Mouse (Mus musculus) adrenal gland (tissue): ENCODE results near the gene Usp43.

Experiments
- intact Hi-C: fragments of 180-260 bp; cut with DNase I; formaldehyde crosslinking; loops from one replicate; pipeline ENCODE4 v1.15.1; 2025

Gene Usp43

DNA sequence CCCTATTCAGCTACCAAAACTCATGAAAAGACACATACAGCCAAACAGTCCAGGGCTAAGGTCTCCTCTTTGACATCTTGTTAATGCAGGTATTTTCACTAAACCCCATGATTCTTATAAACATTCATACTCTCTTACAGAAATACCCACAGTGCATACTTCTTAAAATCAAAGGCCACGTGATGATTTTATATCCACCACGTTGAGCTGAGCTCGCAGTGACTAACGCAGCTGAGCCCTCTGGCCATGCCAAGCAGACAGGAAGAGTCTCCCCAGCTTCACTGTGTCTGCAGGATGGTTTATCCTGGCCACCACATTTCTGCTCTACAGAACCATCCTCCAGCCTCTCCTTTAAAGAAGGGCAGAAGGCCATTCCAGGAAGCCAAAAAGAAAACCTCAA is 18.2 kb downstream of the Usp43 start:
- intact Hi-C loops = no loop called here

DNA sequence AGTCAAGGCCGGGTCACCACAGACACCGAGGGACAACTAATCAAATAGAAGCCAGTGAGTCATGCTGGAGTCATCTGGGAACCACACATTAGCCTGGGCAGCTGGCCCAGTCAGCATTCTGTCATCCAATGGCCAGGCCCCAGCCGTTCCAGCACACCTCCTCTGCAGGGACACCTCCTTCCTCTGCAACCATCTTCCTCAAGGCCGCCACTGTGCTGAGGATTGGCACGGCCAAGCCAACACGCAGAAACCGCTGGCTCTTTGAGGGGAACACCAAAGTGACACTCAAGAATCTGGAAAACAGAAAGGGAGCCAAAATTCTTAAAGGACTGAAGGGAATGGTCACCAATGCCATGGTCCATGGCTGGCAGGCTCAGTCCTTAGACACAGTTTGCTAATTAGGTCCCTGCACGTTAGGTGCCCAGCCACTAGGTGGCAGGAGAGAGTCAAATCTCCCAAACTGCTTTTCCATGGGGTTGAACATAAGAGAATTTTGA is 24.8 kb downstream of the Usp43 start:
- intact Hi-C loops = loop anchor here (2.0 kb wide), 1 partner anchor 26 kb away; the partner anchor contains the start of gene Usp43

DNA sequence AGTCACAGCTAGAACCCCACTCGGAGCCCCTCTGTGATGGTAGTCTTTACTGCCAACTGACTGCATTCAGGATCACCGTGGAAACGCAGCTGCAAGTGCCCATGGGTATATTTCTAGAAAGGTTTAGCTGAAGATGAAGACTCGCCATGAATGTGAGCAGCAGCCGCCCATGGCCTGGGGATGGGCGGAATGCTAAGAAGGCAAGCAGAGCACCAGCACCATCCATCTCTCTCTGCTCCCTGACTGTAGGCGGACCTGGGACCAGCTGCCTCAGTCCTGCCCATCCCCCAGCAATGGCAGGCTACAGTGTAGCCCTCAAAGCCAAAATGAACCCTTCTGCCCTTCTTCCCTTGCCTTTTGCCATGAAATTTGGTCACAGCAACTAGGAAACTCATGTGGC is 26.3 kb downstream of the Usp43 start:
- intact Hi-C loops = loop anchor here (2.0 kb wide), 1 partner anchor 27 kb away; the partner anchor contains the start of gene Usp43

DNA sequence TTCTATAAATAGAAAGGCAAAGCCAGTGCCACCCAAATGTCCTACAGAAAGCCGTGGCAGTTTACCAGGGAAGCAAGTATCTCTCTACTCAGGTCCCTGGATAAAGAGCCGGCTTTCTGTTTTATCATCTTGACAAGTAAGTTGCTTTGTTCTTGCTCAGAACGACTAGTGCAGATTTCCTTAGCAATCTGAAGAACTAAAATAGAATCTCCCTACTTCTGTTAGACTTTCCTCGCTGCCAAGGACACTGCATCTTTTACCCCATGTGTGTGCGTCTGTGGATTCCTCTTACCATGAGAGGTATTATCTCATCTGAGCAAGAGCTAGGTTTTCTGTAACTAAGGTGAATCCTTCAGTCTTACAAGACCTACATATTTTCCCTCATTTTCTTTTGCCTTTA is 33.4 kb downstream of the Usp43 start:
- intact Hi-C loops = no loop called here

DNA sequence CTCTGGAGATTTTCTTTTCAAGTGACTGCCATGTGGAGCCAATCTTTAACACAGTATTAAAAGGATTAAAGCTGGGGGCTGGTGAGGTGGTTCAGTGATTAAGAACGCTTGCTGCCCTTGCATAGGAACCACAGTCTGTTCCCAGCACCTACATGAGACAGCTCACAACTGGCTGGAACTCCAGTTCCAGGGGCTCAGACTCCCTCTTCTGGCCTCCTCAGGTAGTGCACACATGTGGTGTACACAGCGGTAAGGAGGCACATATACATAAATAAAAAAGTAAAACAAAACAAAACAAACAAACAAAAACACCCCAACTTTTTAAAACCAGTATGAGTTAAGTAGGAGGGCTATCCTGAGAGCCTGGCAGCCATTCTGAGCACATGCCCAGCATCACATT is 36.0 kb downstream of the Usp43 start:
- intact Hi-C loops = no loop called here

DNA sequence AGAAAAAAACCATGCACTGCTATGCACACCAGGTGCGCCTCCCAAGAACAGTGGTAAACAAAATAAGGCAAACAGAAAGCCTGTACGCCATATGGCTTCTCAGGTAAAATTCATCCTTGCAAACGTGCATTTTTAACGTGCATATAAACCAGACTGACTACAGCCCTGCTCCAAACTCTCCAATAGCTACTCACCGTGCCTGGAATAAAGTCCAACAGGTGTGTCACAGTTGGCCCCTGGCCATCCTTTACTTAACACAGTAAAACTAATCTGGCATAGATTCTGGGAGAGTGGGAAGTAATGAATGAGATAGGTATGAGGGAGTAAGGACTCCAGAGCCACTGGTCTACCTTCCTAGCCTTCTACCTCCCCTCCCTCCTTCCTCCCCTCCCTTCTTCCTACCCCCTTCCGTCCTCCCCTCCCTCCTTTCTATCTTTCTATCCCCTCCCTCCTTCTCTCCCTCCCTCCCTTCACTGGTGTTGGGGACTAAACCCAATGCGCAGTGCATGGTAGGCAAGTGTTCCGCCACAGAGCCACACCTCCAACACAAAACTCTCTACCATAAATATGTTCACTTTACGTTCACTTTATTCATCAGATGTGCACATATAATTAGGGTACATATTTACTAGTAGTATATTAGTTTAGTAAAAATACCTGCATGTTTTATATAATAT is 56.3 kb downstream of the Usp43 start:
- intact Hi-C loops = no loop called here

DNA sequence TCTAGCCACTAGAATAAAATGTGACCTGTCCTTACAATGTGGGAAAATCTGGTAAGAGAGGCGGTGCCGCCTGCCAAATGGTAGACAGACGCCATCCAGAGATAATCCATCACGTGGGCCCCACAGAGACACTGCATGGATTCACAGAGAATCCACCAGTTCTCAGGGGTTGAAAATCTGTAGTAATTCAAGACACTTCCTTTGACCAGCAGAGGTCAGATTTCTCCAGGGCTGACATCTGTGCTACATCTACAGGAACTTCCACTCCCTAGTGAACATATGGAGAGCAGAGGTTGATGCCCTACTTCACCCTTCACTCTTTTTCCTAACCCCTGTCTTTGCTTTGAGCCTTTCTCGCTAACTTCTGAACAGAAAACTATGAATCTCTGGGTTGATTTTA is 56.9 kb downstream of the Usp43 start:
- intact Hi-C loops = no loop called here

DNA sequence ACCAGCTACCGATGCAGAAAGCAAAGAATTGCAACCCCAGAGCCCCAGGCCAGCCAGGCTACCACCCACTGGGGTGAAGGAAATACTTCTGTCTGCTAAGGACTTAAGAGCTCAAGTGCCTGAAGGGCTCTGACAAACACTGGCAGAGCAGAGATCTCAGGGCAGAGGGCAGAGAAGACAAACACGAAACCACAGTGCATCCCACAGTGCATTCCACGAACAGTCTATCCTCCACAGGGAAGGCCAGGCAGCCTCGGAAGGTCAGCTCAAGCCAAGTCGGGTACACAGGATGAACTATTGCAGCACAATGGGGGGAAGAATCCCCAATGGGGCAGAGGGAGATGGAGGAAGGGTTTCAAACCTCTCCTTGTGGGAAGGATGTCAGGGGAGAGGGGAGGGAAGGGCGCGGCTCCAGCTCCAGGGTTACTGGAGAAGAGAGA is 60.5 kb downstream of the Usp43 start:
- intact Hi-C loops = no loop called here

DNA sequence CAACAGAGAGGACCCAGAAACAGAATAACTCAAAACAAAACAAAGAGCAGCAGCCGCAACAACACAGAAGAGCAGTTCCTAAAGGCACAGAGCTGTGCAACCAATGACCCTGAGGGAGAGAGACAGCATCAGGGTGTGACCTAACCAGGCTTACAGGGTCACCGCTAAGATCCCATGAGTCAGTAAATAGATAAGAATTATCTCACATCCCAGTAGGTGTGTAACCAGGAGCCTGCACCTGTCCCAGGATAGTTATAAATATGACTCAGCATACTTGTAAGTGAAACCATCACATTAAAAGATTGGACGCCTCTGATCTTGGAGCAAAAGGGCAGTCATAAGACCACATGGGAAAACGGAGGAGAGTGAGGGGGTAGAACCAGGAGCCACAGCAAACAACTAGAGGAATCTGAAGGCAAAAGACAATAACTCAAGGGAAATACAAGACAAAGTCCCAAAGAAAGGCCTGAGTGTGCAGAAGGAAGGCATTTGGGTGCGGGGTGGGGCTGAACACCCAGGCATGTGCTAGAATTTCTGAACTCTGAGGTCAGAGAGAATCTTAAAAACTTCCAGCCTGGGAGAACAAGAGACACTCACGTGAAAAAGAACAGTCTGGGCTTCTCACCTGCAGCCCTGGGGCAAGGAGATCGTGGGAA is 61.1 kb downstream of the Usp43 start:
- intact Hi-C loops = no loop called here

DNA sequence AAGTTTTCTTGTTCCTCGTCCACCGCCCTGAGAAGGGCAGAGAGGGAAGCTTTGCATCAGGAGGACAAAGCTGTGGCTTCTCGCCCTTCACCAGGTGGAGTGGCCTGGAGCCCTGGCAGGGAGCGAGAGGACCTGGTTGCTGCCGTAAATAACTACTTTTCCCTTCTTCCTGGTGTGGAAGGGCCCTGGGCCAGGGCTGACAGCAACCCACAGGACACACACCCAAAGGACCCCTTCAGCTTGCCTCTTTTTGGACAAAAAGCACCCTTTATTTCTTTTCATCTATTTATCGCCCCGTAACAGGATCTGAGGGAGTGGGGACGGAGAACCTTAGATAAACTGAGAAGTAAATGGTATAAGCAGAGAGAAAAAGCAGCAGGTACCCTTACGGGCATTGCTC is 63.4 kb downstream of the Usp43 start:
- intact Hi-C loops = no loop called here

DNA sequence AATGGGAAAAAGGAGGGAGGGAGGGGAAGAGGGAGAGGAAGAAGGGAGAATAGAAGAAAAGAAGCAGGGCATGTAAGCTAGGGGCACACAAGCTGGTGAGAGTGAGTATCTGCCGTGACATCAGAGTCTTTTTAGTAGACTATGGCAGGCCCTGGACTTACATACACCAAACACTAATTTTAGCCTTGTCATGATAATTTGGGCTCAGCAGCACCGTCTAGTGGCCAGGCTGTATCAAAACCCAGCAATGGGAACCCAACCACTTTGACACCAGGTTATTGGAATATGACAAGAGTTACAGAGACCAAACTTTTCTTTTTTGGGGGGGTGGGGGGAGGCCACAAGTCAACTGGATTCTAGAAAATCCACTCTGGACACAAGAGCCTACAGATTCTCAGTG is 66.9 kb downstream of the Usp43 start:
- intact Hi-C loops = no loop called here

DNA sequence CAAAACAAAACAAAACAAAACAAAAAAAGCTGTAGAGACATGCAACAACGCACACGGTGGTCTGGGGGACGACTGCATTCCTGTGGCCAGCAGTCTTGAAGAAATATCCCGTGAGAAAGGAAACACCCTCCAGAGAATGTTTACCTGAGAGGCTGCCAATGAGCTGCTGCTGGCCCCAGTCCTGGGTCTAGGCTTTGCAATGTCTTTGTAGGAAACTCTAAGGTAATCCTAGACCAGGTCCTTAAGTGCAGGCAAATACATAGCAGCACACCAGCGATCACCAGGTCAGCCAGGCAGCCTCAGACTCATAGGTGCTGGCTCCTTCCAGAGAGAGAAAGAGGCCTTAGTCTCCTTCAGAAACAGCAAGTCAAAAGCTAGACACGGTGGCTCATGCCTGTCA is 68.0 kb downstream of the Usp43 start:
- intact Hi-C loops = no loop called here

DNA sequence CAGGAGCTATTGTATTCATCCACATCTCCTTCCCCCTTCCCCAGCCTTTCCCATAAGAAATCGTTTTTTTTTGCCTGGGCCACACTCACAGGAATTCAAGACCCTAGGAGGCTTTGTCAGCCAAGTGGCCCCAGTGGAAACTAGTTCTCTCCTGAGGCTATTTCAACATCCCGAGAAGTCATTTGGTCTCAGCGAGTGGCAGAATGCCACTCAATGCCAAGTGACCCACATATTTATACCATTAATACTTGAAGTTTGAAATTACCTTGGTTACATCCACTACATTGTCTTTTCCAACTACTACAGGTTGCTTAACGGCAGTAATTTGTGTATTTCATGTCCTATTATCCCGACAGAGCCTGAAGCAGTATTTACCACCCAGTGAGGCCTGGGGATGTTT is 70.2 kb downstream of the Usp43 start:
- intact Hi-C loops = no loop called here

DNA sequence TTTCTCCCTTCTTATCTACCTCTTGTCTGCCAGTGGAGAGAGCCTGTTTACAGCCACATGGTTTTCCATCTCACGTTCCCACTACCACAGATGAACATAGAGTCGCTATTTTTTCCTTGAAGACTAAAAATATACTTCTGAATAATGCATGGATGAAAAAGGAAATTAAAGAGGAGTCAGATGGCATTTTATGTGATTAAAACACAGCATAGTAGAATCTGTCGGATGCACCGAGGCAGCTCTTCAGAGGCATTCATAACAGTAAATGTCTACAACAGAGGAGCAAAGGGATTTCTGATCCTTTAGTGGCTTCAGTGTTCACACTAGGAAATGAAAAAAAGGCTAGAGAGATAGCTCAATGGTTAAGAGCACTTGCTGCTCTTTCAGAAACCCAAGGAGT is 76.8 kb downstream of the Usp43 start:
- intact Hi-C loops = no loop called here

DNA sequence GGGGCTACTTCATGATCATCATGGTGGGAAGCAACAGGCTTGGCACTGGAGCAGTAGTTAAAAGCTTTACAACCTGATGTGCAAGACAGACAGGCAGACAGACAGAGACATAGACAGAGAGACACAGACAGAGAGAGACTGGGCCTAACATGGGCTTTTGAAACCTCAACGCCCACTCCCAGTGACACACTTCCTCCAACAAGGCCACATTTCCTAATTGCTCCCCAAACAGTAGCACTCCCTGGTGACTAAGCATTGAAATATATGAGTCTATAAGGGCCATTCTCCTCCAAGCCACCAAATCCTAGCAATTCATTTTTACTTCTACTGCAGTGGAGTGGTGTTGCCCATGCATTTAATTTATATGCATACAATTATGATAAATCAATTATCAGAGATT is 82.1 kb downstream of the Usp43 start:
- intact Hi-C loops = no loop called here

DNA sequence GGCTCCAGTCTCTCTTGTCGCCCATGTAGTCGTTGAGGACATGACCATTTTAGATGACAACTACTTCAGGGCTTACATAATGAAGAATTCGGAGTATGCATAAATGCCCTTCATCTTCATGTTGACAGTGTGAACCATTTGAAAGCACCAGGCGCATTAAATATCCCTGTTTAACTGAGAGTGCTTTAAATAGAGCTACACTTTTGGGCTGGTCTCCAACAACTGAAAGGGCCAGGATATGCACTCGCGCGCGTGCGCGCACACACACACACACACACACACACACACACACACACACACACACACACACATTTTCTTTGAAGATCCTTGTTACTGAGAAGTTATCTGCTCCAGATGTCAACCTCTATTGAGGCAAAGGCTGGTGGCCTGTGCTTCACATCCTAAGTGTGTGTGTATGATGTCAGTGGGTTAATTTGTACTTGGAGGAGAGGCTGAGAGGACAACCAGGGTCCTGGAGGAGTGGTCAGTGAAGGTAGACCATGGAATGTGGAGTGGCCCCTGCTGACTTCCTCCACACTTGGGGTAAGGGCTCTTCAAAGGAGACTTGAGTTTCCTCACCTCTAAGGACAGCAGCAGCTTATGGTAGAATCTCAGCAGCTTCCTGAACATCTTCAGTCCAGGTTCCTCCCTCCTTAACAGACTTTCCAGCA is 86.4 kb downstream of the Usp43 start:
- intact Hi-C loops = no loop called here

DNA sequence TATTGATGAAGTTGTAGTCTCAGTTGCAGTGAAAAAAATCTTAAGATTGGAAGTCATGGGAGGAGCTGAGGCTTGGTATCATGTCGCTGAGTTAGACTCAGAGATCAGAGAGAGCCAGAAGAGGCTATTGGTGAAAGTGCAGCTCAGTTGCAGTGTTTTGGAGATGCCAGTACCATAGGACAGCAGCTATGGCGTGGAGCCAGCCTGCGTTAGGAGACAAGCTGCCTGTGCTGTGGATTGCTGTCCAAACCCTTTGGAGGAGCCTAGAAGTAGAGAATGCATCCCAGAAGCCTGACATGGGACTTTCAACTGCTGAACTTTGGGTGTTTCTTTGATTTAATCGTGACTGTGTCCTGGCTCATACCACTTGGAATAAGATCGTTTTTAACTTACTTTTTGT is 90.1 kb downstream of the Usp43 start:
- intact Hi-C loops = no loop called here

DNA sequence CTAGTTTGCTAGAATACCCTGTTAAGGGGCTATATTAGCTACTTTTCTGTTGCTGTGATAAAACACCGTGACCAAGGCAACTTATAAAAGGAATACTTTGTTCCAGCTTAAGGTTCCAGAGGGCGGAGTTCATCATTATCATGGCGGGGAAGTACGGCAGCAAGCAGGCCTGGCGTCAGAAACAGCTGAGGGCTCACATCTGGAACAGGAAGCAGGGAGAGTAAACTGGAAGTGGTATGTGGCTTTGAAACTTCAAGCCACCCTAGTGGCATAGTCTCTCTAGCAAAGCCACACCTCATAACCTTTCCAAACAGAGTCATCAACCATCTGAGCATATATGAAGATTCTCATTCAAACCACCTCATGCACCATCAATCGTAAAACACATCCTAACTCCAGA is 92.4 kb downstream of the Usp43 start:
- intact Hi-C loops = no loop called here

DNA sequence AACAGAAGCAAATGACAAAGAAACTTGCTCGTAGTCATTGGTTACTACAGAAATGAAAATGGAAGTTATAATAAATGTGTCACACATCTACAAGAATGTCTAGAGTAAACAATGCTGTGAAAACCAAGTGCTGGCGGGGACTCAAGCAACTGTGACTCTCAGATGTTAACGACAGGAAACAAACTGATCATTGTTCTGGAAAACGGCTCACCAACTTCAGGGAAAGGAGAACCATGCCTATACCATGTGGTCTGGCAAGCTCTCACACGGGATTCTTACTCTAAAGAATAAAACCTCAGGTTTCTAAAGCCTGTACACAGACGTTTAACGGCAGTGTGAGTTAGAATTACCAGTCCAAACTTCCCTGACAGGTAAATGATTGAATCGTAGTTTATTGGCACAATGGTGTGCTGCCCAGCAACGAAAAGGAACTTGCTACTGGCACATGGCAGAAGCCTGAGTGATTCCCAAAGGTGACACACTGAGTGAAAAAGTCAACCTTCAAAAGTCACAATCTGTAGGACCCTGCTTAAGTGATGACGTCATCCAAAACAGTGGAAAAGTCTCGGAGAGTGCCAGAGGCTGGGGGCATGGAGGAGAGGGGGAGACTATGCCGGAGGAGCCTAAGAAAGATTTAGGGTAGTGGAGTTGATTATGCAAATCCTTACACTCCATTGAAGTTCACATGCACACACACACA is 93.4 kb downstream of the Usp43 start:
- intact Hi-C loops = no loop called here

DNA sequence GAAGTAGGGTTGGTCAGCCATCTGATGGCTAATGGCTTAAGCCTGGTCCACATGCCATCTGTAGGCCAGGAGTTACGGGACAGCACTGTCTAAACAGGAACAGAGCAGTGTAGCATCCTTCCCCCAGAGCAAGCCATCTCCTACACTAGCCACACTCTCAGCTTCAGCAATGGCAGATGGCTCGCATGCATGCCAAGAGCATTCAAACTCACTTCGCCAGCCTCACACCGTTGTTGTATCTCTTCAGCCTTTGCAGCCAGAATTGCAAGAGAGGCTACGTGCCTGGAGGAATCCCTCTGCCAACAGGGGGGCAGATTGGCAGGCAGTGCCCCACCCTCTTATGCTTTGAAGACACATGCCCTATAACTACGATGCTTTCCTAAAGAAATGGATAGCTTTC is 100.4 kb downstream of the Usp43 start:
- intact Hi-C loops = loop anchor here (5.0 kb wide), 1 partner anchor 106 kb away; no protein-coding TSS in a partner anchor

DNA sequence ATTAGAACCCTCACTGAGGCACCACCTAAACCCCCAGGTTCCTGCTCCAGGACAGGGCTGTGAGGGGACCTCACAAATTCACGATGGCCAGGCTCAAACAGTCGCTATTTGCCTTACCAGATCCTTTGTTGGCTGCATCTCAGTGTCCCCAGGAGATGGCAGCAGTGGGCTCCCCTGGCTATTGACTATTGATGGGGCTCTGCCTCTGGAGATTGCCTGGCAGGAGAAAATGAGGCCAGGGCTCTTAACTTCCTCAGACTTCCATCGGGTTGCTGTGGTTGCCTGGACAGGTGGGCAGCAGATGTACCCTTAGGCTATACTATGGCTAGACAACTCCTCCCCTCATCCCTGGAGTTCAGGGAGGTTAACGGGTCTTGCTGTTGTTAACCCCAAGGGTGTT is 101.7 kb downstream of the Usp43 start:
- intact Hi-C loops = loop anchor here (5.0 kb wide), 1 partner anchor 107 kb away; no protein-coding TSS in a partner anchor

DNA sequence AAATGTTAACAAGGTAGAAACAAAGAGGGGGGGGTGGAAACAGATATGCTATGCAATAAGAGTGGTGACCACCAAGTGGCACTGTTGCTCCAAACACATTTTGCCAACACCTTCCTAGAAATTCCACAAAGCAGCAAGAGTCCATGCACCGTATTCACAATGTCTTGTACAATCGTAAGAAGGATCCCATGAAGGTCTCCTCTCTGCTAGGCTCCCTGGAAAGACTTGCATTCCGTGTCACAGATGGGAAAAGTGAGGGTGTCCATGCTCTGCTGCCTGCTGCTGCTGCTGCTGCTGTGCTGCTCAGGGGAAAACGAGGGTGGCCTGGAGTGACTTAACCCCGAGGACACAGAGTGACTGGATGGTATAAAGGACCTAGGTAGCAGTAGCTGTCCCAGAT is 102.3 kb downstream of the Usp43 start:
- intact Hi-C loops = loop anchor here (5.0 kb wide), 1 partner anchor 108 kb away; no protein-coding TSS in a partner anchor
